23 mouse cellular contexts compared by ENCODE assay signal in the genomic region with DNA sequence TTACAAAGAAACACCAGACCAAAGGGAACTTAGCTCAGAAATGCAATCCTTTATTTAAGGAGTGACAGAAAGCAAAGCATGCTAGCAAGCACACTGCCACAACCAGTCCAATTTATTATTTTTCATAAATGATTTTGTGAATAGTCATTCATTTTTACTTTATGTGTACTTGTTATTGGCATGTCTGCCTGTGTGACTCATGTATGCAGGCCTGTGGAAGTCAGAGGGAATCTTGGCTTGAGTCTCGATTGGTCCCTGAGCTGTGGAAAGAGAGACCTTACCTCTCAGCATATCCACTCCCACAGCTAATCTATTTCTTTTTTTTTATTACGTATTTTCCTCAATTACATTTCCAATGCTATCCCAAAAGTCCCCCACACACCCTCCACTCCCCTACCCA. TPM values are rescaled to one million over a fixed set of nuclear protein-coding genes. Genes with fewer than 3 reads are reported as not detected.
"Had no signal": no experiment of that assay in that cellular context is flagged by ENCODE, and none has a peak within 500 bp of the region (broad histone marks: within the 10 kb centered on the region; RNA-seq: fewer than 3 reads in every experiment).

No protein-coding gene starts in this region.

- H3K27ac ChIP-seq: macrophage; midbrain, embryonic 13.5 days; neural tube, embryonic 13.5 days; neural tube, embryonic 15.5 days; stomach, embryonic 15.5 days; stomach, postnatal 0 days had no signal

- H3K27me3 ChIP-seq: midbrain, embryonic 13.5 days; neural tube, embryonic 13.5 days; neural tube, embryonic 15.5 days; stomach, embryonic 15.5 days had no signal

- H3K9me3 ChIP-seq: stomach, embryonic 15.5 days had no signal

- H3K36me3 ChIP-seq: midbrain, embryonic 13.5 days; neural tube, embryonic 13.5 days; neural tube, embryonic 15.5 days; stomach, embryonic 15.5 days had no signal

- H3K9ac ChIP-seq: lung, embryonic 14.5 days; midbrain, embryonic 13.5 days; neural tube, embryonic 13.5 days; neural tube, embryonic 15.5 days; stomach, embryonic 15.5 days had no signal

- H3K4me2 ChIP-seq: lung, embryonic 14.5 days; midbrain, embryonic 11.5 days; midbrain, embryonic 13.5 days; neural tube, embryonic 13.5 days; neural tube, embryonic 15.5 days; stomach, embryonic 15.5 days had no signal

- H3K4me1 ChIP-seq: megakaryocyte, embryonic 14.5 days; midbrain, embryonic 13.5 days; neural tube, embryonic 13.5 days; neural tube, embryonic 15.5 days; stomach, embryonic 15.5 days had no signal

- H3K4me3 ChIP-seq: megakaryocyte, embryonic 14.5 days; midbrain, embryonic 13.5 days; myocyte; neural tube, embryonic 13.5 days; neural tube, embryonic 15.5 days; stomach, embryonic 15.5 days had no signal

- DNase-seq: lung, adult 18-20 months; lung, embryonic 14.5 days; lung, postnatal 14 days; lung, postnatal 36 days; right cerebral cortex, postnatal 14 days; thymus, adult 2 months; thymus, postnatal 25 days; thymus, postnatal 4 days had no signal

- ATAC-seq: midbrain, embryonic 13.5 days; midbrain, embryonic 16.5 days had no signal

RNA-seq across cellular contexts. Expression of gene 1700025B11Rik, which starts 17.1 kb away (rescaled TPM):
- polyA plus RNA-seq: liver, embryonic 16.5 days; lung, embryonic 14.5 days; lung, embryonic 16.5 days; macrophage; midbrain, embryonic 11.5 days; midbrain, embryonic 13.5 days; midbrain, embryonic 16.5 days; myocyte; neural tube, embryonic 11.5 days; neural tube, embryonic 13.5 days; neural tube, embryonic 15.5 days; spleen, adult 2 months; stomach, embryonic 15.5 days; stomach, postnatal 0 days; thymus, adult 2 months; urinary bladder, adult 2 months had no signal

RNA-seq across cellular contexts. Expression of gene Apol10b, which starts 17.1 kb away (rescaled TPM):
- polyA plus RNA-seq: liver, embryonic 16.5 days; lung, embryonic 14.5 days; midbrain, embryonic 13.5 days; neural tube, embryonic 11.5 days; neural tube, embryonic 13.5 days; neural tube, embryonic 15.5 days had no signal

RNA-seq across cellular contexts. Expression of gene Gm36245, which starts 20.3 kb away (rescaled TPM):
- polyA plus RNA-seq: liver, embryonic 16.5 days; lung, embryonic 14.5 days; lung, embryonic 16.5 days; macrophage; midbrain, embryonic 11.5 days; midbrain, embryonic 13.5 days; midbrain, embryonic 16.5 days; myocyte; neural tube, embryonic 11.5 days; neural tube, embryonic 13.5 days; neural tube, embryonic 15.5 days; spleen, adult 2 months; stomach, embryonic 15.5 days; stomach, postnatal 0 days; thymus, adult 2 months; urinary bladder, adult 2 months had no signal

RNA-seq across cellular contexts. Expression of gene Apol7c, which starts 45.7 kb away (rescaled TPM):
- polyA plus RNA-seq: lung, embryonic 14.5 days; lung, embryonic 16.5 days; midbrain, embryonic 11.5 days; midbrain, embryonic 13.5 days; midbrain, embryonic 16.5 days; myocyte; neural tube, embryonic 11.5 days; neural tube, embryonic 13.5 days; neural tube, embryonic 15.5 days had no signal
